ENCODE assay signal across 27 mouse cellular contexts in the genomic region with DNA sequence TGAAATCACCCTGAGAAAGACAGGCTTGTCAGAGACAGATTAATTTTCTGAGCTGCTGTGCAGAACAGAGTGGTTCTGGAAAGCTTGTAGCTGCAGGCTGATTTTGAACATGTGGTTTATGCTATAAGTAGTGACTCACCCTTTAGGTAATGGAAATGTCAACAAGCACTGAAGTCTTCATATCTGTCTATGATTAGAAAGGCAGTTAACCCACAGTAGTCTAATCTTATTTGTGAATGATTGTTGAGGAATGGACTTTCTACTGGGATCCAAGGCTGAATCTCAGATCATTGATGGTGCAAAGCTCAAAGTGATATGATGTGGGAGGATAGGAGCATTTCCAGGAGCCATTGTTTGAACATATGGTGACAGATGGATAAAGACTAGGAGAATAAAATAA.
DNase-seq lines count a peak whose midpoint lies in the region; ATAC-seq and TF ChIP-seq lines count a peak whose summit lies in the region.
"Had no signal": no experiment of that assay in that cellular context is flagged by ENCODE, and none has a peak within 500 bp of the region (broad histone marks: within the 10 kb centered on the region; RNA-seq: fewer than 3 reads in every experiment).

No protein-coding gene starts in this region.

- H3K4me1 ChIP-seq in liver, adult 2 months (ENCODE audit: control insufficient read depth, insufficient read depth, low read length) = no peaks in the 10 kb centered on the region
- no peaks in the 10 kb centered on the region for H3K4me1 ChIP-seq in stomach, embryonic 15.5 days
- H3K4me1 ChIP-seq in stomach, postnatal 0 days (replicated peaks; ENCODE audit: control insufficient read depth, insufficient read depth) = no peaks in the 10 kb centered on the region
- H3K4me1 ChIP-seq in intestine, embryonic 16.5 days (ENCODE audit: control insufficient read depth, insufficient read depth, low read length) = no peaks in the 10 kb centered on the region
- H3K4me1 ChIP-seq: embryonic facial prominence, embryonic 13.5 days; forebrain, embryonic 10.5 days; forebrain, embryonic 13.5 days; heart, embryonic 10.5 days; heart, embryonic 13.5 days had no signal

- H3K36me3 ChIP-seq in liver, adult 2 months (ENCODE audit: control insufficient read depth, insufficient read depth, low read length) = no peaks in the 10 kb centered on the region
- no peaks in the 10 kb centered on the region for H3K36me3 ChIP-seq in stomach, embryonic 15.5 days
- H3K36me3 ChIP-seq in stomach, postnatal 0 days (ENCODE audit: control insufficient read depth, insufficient read depth, low read length) = no peaks in the 10 kb centered on the region
- no peaks in the 10 kb centered on the region for H3K36me3 ChIP-seq in intestine, embryonic 16.5 days (ENCODE audit: control insufficient read depth, insufficient read depth, low read length)
- H3K36me3 ChIP-seq: embryonic facial prominence, embryonic 13.5 days; forebrain, embryonic 10.5 days; heart, embryonic 10.5 days; heart, embryonic 13.5 days had no signal

- no peaks in the 10 kb centered on the region for H3K27me3 ChIP-seq in liver, adult 2 months (ENCODE audit: control insufficient read depth, insufficient read depth, low read length)
- no peaks in the 10 kb centered on the region for H3K27me3 ChIP-seq in stomach, embryonic 15.5 days (replicated peaks)
- no peaks in the 10 kb centered on the region for H3K27me3 ChIP-seq in stomach, postnatal 0 days (ENCODE audit: control insufficient read depth, insufficient read depth, low read length)
- no peaks in the 10 kb centered on the region for H3K27me3 ChIP-seq in intestine, embryonic 16.5 days (replicated peaks; ENCODE audit: control insufficient read depth, insufficient read depth, low read length)
- H3K27me3 ChIP-seq: embryonic facial prominence, embryonic 13.5 days; forebrain, embryonic 13.5 days; heart, embryonic 13.5 days had no signal

- no peak overlapping the region for H3K9ac ChIP-seq in liver, adult 2 months (ENCODE audit: low read depth, low read length)
- H3K9ac ChIP-seq in stomach, embryonic 15.5 days = no peak overlapping the region
- H3K9ac ChIP-seq in stomach, postnatal 0 days (ENCODE audit: low read length) = no peak overlapping the region
- H3K9ac ChIP-seq in intestine, embryonic 16.5 days (ENCODE audit: low read depth, low read length) = no peak overlapping the region
- H3K9ac ChIP-seq: embryonic facial prominence, embryonic 13.5 days; forebrain, embryonic 13.5 days; heart, embryonic 13.5 days; hindbrain, embryonic 14.5 days had no signal

- no peak overlapping the region for H3K27ac ChIP-seq in liver, adult 2 months (replicated peaks; ENCODE audit: insufficient read depth, low read depth, low read length)
- no peak overlapping the region for H3K27ac ChIP-seq in stomach, embryonic 15.5 days
- H3K27ac ChIP-seq in stomach, postnatal 0 days (replicated peaks) = no peak overlapping the region
- H3K27ac ChIP-seq in intestine, embryonic 16.5 days (ENCODE audit: low read length) = no peak overlapping the region
- H3K27ac ChIP-seq: embryonic facial prominence, embryonic 13.5 days; forebrain, embryonic 10.5 days; forebrain, embryonic 13.5 days; heart, adult 2 months; heart, embryonic 10.5 days; heart, embryonic 13.5 days; hindbrain, embryonic 14.5 days; hindbrain, postnatal 0 days had no signal

- H3K9me3 ChIP-seq in stomach, embryonic 15.5 days = no peaks in the 10 kb centered on the region
- H3K9me3 ChIP-seq in stomach, postnatal 0 days (ENCODE audit: control insufficient read depth, low read length) = no peaks in the 10 kb centered on the region
- no peaks in the 10 kb centered on the region for H3K9me3 ChIP-seq in intestine, embryonic 16.5 days (ENCODE audit: control insufficient read depth, low read length)
- H3K9me3 ChIP-seq: embryonic facial prominence, embryonic 13.5 days; forebrain, embryonic 10.5 days; forebrain, embryonic 13.5 days; heart, embryonic 10.5 days; heart, embryonic 13.5 days had no signal

- TF ChIP-seq POLR2A in liver, adult 2 months (IDR thresholded peaks at IDR 0.05; ENCODE audit: extremely low read depth, insufficient read depth, low read length) = no peak

- peak; percentile 78 for DNase-seq in liver, adult 2 months (ENCODE audit: extremely low read depth, low read depth, low spot score)
- DNase-seq in liver = no peak
- no peak for DNase-seq in stomach, postnatal 0 days (ENCODE audit: low spot score)
- no peak for DNase-seq in B cell, adult 2 months
- DNase-seq in left cerebral cortex, adult 18-20 months (ENCODE audit: low spot score in 2 of 2) = no peak
- DNase-seq: adrenal gland, adult 8-10 months; adrenal gland, postnatal 25 days; cerebellum, adult 11 months; cerebellum, adult 2 months; cerebellum, adult 9-11 months; cerebellum, postnatal 25 days; gastrocnemius, postnatal 10 days; gastrocnemius, postnatal 36 days; heart, adult 2 months; heart, postnatal 14 days; heart, postnatal 4 days had no signal

- H3K4me2 ChIP-seq in stomach, embryonic 15.5 days = no peak overlapping the region
- no peak overlapping the region for H3K4me2 ChIP-seq in stomach, postnatal 0 days (replicated peaks; ENCODE audit: low read depth)
- H3K4me2 ChIP-seq in intestine, embryonic 16.5 days (ENCODE audit: low read depth, low read length) = no peak overlapping the region
- H3K4me2 ChIP-seq: embryonic facial prominence, embryonic 13.5 days; forebrain, embryonic 13.5 days; heart, embryonic 13.5 days; hindbrain, embryonic 14.5 days had no signal

- no peak for TF ChIP-seq CTCF in liver, adult 2 months (IDR thresholded peaks at IDR 0.05; ENCODE audit: low read depth, low read length)
- no peak for TF ChIP-seq CTCF in stomach, postnatal 0 days (IDR thresholded peaks at IDR 0.05; ENCODE audit: low read depth)

- ATAC-seq in stomach, embryonic 15.5 days (ENCODE audit: insufficient read depth, low FRiP score, low read depth) = peak; percentile 31
- ATAC-seq in stomach, postnatal 0 days (ENCODE audit: low FRiP score, low TSS enrichment) = no peak
- peak; percentile 97 for ATAC-seq in intestine, embryonic 16.5 days
- ATAC-seq: activated CD4-positive, CD25-positive, alpha-beta regulatory T cell, adult 4 months; forebrain, embryonic 13.5 days; forebrain, embryonic 16.5 days; hindbrain, postnatal 0 days had no signal

- H3K79me2 ChIP-seq in liver, adult 2 months (ENCODE audit: control insufficient read depth, insufficient read depth, low read length) = no peaks in the 10 kb centered on the region

- TF ChIP-seq EP300 in stomach, postnatal 0 days (optimal IDR thresholded peaks at IDR 0.05) = no peak

- no peak overlapping the region for H3K4me3 ChIP-seq in liver, adult 2 months (ENCODE audit: insufficient read depth, low read depth, low read length)
- no peak overlapping the region for H3K4me3 ChIP-seq in stomach, embryonic 15.5 days (replicated peaks)
- H3K4me3 ChIP-seq in stomach, postnatal 0 days (ENCODE audit: low read depth, low read length) = no peak overlapping the region
- no peak overlapping the region for H3K4me3 ChIP-seq in intestine, embryonic 16.5 days (ENCODE audit: low read length)
- H3K4me3 ChIP-seq: embryonic facial prominence, embryonic 13.5 days; forebrain, embryonic 10.5 days; forebrain, embryonic 13.5 days; heart, adult 2 months; heart, embryonic 10.5 days; heart, embryonic 13.5 days had no signal
